Mouse (Mus musculus): ENCODE data around the gene Abi2. TPM values are rescaled to one million over a fixed set of nuclear protein-coding genes. Genes with fewer than 3 reads are reported as not detected.
A peak's percentile ranks its signal among the peaks of the same experiment; 100 is the strongest.
"Not testable (repeated sequence)": the region's sequence is repeated elsewhere in the genome, so short reads cannot be mapped to it uniquely, and the experiment has no call there.

The Abi2 gene
- polyA plus RNA-seq, 2 experiments, result 14.4 to 15.0 TPM

DNA sequence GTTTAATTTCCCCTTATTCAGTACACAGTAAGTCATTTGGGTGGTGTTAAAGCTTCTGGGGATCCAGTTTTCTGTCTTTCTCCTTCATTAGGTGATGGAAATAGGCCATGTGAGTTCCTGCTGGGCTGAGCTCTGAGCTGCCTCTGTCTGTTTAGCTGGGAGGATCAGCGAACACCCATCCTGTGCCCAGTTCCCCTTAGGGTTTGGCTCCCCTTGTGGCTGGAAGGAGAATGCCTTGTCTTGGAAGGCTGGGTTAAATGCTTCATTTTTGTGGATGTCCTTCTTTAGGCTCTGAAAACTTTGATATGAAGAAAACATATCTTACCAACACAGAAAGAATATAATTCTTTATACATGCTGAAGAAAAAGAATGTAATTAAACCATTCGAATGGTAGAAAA is 19.5 kb downstream of the Abi2 start:
- no peak overlapping the region for H3K4me2 ChIP-seq (replicated peaks; ENCODE audit: low read depth, low read length, severe bottlenecking)
- no peak for TF ChIP-seq POLR2A (IDR thresholded peaks at IDR 0.05; ENCODE audit: borderline replicate concordance, extremely low read depth, insufficient read depth, insufficient read length)
- H3K27ac ChIP-seq (replicated peaks; ENCODE audit: low read depth, low read length), result no peak overlapping the region
- ATAC-seq (ENCODE audit: low FRiP score, low read depth) (no peak), DNase-seq (ENCODE audit: low spot score) (no peak)
- no peak overlapping the region for H3K9ac ChIP-seq (ENCODE audit: low read depth, low read length, severe bottlenecking)
- no peaks in the 10 kb centered on the region for H3K9me3 ChIP-seq (ENCODE audit: control insufficient read depth, low read length)
- no peaks in the 10 kb centered on the region for H3K36me3 ChIP-seq (ENCODE audit: control insufficient read depth, insufficient read depth, low read length)
- no peaks in the 10 kb centered on the region for H3K27me3 ChIP-seq (ENCODE audit: control insufficient read depth, insufficient read depth, low read length)
- WGBS, result 80% methylated on average over 2 of the region's 2 CpGs
- no peaks in the 10 kb centered on the region for H3K4me1 ChIP-seq (ENCODE audit: control insufficient read depth, insufficient read depth, low read length)
- no peak overlapping the region for H3K4me3 ChIP-seq (replicated peaks; ENCODE audit: low read length)

DNA sequence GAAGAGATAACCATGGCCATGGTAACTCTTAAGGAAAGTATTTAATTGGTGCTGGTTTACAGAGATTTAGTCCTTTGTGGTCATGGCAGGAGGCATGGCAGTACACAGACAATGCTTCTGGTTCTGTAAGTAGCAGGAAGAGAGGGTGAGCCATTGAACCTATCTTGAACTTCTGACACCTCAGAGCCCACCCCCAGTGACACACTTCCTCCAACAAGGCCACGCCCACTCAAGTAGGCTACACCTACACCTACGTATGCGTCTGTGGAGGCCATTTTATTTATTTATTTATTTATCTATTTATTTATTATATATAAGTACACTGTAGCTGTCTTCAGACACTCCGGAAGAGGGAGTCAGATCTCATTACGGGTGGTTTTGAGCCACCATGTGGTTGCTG is 22.1 kb downstream of the Abi2 start:
- Histone ChIP-seq H3K4me2 (replicated peaks; ENCODE audit: low read depth, low read length, severe bottlenecking) (no peak overlapping the region), H3K27ac (replicated peaks; ENCODE audit: low read depth, low read length) (no peak overlapping the region), H3K9me3 (ENCODE audit: control insufficient read depth, low read length) (no peaks in the 10 kb centered on the region), H3K4me3 (replicated peaks; ENCODE audit: low read length) (no peak overlapping the region), H3K4me1 (ENCODE audit: control insufficient read depth, insufficient read depth, low read length) (no peaks in the 10 kb centered on the region), H3K36me3 (ENCODE audit: control insufficient read depth, insufficient read depth, low read length) (0 out of 2 replicates have a peak, but pooled peaks cover 3% of the 10 kb centered on the region), H3K27me3 (ENCODE audit: control insufficient read depth, insufficient read depth, low read length) (no peaks in the 10 kb centered on the region), H3K9ac (ENCODE audit: low read depth, low read length, severe bottlenecking) (no peak overlapping the region)
- TF ChIP-seq POLR2A (IDR thresholded peaks at IDR 0.05; ENCODE audit: borderline replicate concordance, extremely low read depth, insufficient read depth, insufficient read length), result no peak
- WGBS, result 93% methylated on average over 5 of the region's 5 CpGs
- no peak for DNase-seq (ENCODE audit: low spot score)
- ATAC-seq (ENCODE audit: low FRiP score, low read depth), result no peak

DNA sequence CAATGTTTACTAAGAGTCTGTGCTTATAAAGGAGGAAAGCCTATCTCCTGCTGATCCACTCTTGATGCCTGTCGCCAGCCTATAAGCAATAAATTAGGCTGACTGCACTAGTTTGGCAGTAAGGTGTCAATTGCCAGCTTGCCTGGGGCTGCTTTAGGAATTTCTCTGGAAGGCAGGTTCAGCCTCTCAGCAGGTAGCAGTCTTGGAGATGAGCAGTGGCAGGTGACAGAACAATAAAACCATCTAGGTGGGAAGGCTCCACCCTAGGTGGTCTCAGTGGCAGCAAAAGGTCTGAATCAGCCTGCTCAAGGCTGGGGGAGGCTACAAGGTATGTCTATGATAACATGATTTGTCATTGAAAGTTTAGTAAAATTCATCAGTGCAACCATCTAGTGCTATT is 23.1 kb downstream of the Abi2 start:
- Histone ChIP-seq H3K27me3 (ENCODE audit: control insufficient read depth, insufficient read depth, low read length) (no peaks in the 10 kb centered on the region), H3K9ac (ENCODE audit: low read depth, low read length, severe bottlenecking) (no peak overlapping the region), H3K36me3 (ENCODE audit: control insufficient read depth, insufficient read depth, low read length) (peaks cover 7% of the 10 kb centered on the region; the same call in 1 of the 2 replicates), H3K4me1 (ENCODE audit: control insufficient read depth, insufficient read depth, low read length) (no peaks in the 10 kb centered on the region), H3K27ac (replicated peaks; ENCODE audit: low read depth, low read length) (no peak overlapping the region), H3K4me2 (replicated peaks; ENCODE audit: low read depth, low read length, severe bottlenecking) (no peak overlapping the region), H3K9me3 (ENCODE audit: control insufficient read depth, low read length) (no peaks in the 10 kb centered on the region), H3K4me3 (replicated peaks; ENCODE audit: low read length) (no peak overlapping the region)
- no peak for TF ChIP-seq POLR2A (IDR thresholded peaks at IDR 0.05; ENCODE audit: borderline replicate concordance, extremely low read depth, insufficient read depth, insufficient read length)
- WGBS, result 32% methylated on average over 1 of the region's 1 CpGs
- ATAC-seq (ENCODE audit: low FRiP score, low read depth) (no peak), DNase-seq (ENCODE audit: low spot score) (no peak)

DNA sequence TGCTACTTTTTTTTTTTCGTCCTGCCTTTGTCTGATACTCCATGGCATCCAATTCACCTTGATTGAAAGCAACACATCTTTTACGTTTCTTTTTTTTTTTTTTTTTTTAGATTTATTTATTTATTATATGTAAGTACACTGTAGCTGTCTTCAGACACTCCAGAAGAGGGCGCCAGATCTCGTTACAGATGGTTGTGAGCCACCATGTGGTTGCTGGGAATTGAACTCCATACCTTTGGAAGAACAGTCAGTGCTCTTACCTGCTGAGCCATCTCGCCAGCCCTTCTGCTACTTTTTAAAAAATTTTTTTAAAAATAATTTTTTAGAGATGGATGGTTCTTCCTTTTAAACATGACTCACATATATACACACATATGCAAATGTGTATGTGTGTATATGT is 32.0 kb downstream of the Abi2 start:
- whole genome bisulfite sequencing, result 86% methylated on average over 5 of the region's 5 CpGs
- H3K27me3 ChIP-seq (ENCODE audit: control insufficient read depth, insufficient read depth, low read length); H3K9ac ChIP-seq (ENCODE audit: low read depth, low read length, severe bottlenecking); H3K4me3 ChIP-seq (replicated peaks; ENCODE audit: low read length); DNase-seq (ENCODE audit: low spot score); H3K27ac ChIP-seq (replicated peaks; ENCODE audit: low read depth, low read length); H3K9me3 ChIP-seq (ENCODE audit: control insufficient read depth, low read length); H3K4me1 ChIP-seq (ENCODE audit: control insufficient read depth, insufficient read depth, low read length); H3K4me2 ChIP-seq (replicated peaks; ENCODE audit: low read depth, low read length, severe bottlenecking); ATAC-seq (ENCODE audit: low FRiP score, low read depth): not testable (repeated sequence)
- peaks cover 22% of the 10 kb centered on the region for H3K36me3 ChIP-seq (ENCODE audit: control insufficient read depth, insufficient read depth, low read length)

DNA sequence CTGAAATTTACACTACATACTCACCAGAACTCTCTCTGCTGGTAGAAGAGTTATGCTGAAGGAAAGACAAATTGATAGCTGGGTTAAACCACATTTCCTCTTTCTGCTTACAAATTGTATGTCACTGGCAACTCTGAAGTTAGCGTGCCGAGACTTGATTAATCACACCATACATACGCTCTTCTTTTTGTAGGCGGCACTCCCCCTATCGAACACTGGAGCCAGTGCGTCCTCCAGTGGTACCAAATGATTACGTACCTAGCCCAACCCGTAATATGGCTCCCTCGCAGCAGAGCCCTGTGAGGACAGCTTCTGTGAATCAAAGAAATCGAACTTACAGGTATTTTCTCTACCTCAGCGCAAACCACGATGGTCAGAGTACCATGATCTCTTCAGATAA is 37.6 kb downstream of the Abi2 start:
- no peaks in the 10 kb centered on the region for H3K27me3 ChIP-seq (ENCODE audit: control insufficient read depth, insufficient read depth, low read length)
- no peaks in the 10 kb centered on the region for H3K9me3 ChIP-seq (ENCODE audit: control insufficient read depth, low read length)
- H3K9ac ChIP-seq (ENCODE audit: low read depth, low read length, severe bottlenecking), result no peak overlapping the region
- H3K27ac ChIP-seq (replicated peaks; ENCODE audit: low read depth, low read length), result no peak overlapping the region
- DNase-seq (ENCODE audit: low spot score) (peak; percentile 11), ATAC-seq (ENCODE audit: low FRiP score, low read depth) (no peak)
- no peak for TF ChIP-seq POLR2A (IDR thresholded peaks at IDR 0.05; ENCODE audit: borderline replicate concordance, extremely low read depth, insufficient read depth, insufficient read length)
- H3K4me2 ChIP-seq (replicated peaks; ENCODE audit: low read depth, low read length, severe bottlenecking), result no peak overlapping the region
- peaks cover 17% of the 10 kb centered on the region for H3K36me3 ChIP-seq (ENCODE audit: control insufficient read depth, insufficient read depth, low read length)
- WGBS, result 92% methylated on average over 12 of the region's 12 CpGs
- H3K4me3 ChIP-seq (replicated peaks; ENCODE audit: low read length), result no peak overlapping the region
- H3K4me1 ChIP-seq (ENCODE audit: control insufficient read depth, insufficient read depth, low read length), result no peaks in the 10 kb centered on the region

DNA sequence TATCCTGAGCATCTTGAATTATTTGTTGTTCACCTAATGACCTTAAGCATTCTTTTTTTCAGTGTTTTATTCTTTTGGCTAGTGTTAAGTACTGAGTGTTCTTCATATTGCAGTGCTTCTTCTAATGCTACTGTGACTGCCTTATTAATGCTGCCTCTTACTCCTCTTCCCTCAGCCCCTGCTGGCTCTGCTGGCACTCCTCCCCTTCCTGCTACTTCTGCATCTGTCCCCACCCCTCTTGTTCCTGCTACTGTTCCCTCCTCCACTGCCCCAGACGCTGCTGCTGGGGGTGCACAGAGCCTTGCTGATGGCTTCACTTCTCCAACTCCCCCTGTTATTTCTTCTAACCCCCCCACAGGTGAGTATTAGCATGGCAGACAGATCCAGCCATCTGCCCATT is 40.5 kb downstream of the Abi2 start:
- Histone ChIP-seq H3K4me2 (replicated peaks; ENCODE audit: low read depth, low read length, severe bottlenecking) (no peak overlapping the region), H3K27ac (replicated peaks; ENCODE audit: low read depth, low read length) (no peak overlapping the region), H3K4me3 (replicated peaks; ENCODE audit: low read length) (no peak overlapping the region), H3K27me3 (ENCODE audit: control insufficient read depth, insufficient read depth, low read length) (no peaks in the 10 kb centered on the region), H3K36me3 (ENCODE audit: control insufficient read depth, insufficient read depth, low read length) (peaks cover 26% of the 10 kb centered on the region), H3K4me1 (ENCODE audit: control insufficient read depth, insufficient read depth, low read length) (no peaks in the 10 kb centered on the region), H3K9ac (ENCODE audit: low read depth, low read length, severe bottlenecking) (no peak overlapping the region), H3K9me3 (ENCODE audit: control insufficient read depth, low read length) (no peaks in the 10 kb centered on the region)
- TF ChIP-seq POLR2A (IDR thresholded peaks at IDR 0.05; ENCODE audit: borderline replicate concordance, extremely low read depth, insufficient read depth, insufficient read length), result no peak
- WGBS, result 18% methylated on average over 1 of the region's 1 CpGs
- ATAC-seq (ENCODE audit: low FRiP score, low read depth) (no peak), DNase-seq (ENCODE audit: low spot score) (no peak)
